Mouse (Mus musculus): ENCODE measurements around the gene Fam222b. TPM values are rescaled to one million over a fixed set of nuclear protein-coding genes. Genes with fewer than 3 reads are reported as not detected.
"Not testable (repeated sequence)": the region's sequence is repeated elsewhere in the genome, so short reads cannot be mapped to it uniquely, and the experiment has no call there.

Fam222b gene
- polyA plus RNA-seq, 1 experiment from 2014 or later, result 18.6 TPM

DNA sequence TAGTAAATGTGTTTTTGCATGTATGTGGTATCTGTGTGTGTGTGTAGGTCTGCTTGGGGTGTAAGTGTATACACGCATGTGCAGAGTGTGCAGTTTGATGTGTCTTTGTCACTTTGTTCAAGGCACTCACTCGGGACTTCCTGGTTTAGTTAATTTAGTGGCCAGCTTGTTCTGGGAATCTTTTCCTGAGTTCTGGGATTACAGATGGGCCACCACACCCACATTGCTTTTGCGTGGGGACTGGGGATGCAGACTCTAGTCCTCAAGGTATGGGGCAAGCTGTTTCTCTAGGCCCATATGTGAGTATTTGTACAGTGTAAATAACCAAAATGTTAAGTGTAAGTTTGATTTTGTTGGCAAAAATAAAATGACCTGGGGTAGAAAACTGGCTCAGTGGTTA, 39.9 kb downstream of the Fam222b start:
- in situ Hi-C loops (cut with MboI; ENCODE audit: low pct_unique_long_range_greater_than_20kb), result no loop called here
- TF ChIP-seq CTCF (IDR thresholded peaks at IDR 0.05), result no peak
- ChIA-PET CTCF (interaction anchor here (0.7 to 2.0 kb wide), 4 partner anchors 9 to 15 kb away, joined by 3 to 8 read pairs (median 6); no protein-coding TSS in a partner anchor), POLR2A (no interaction called here)
- no peak for ATAC-seq
- H3K27me3 ChIP-seq, result no peaks in the 10 kb centered on the region
- DNase-seq (ENCODE audit: low read depth, low spot score), result no peak

DNA sequence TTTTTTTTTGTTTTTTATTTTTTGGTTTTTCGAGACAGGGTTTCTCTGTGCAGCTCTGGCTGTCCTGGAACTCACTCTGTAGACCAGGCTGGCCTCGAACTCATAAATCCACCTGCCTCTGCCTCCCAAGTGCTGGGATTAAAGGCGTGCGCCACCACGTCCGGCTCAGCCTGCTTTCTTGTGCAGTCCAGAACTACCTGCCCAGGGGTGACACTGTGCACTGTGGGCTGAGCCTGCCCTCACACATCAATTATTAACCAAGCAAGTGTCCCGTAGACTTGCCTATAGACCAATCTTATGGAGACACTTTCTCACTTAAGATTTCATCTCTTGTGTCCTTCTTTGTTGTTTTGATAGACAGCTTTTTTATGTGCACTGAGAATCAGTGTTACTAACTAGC, 40.9 kb downstream of the Fam222b start:
- POLR2A ChIA-PET; H3K27me3 ChIP-seq; in situ Hi-C loops (cut with MboI; ENCODE audit: low pct_unique_long_range_greater_than_20kb); DNase-seq (ENCODE audit: low read depth, low spot score); ATAC-seq: not testable (repeated sequence)
- CTCF ChIA-PET, result interaction anchor here (1.0 kb wide), 1 partner anchor 14 kb away, joined by 3 read pairs; no protein-coding TSS in a partner anchor

DNA sequence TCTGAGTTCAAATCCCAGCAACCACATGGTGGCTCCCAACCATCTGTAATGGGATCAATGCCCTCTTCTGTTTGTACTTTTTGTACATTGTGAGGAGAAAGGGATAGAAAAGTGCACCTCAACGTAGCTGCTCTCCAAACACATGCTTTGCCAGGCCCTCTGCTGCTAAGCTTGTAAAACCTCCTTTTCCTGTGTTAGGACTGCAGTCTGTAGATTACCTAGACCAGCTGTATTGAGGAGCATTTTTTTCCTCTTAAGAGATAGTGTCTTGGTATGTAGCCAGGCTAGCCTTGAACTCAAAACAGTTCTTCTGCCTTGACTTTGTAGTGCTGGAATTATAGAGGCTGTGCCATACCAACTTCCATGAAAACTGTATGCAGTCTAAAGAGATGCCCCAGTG, 41.7 kb downstream of the Fam222b start:
- no peak for DNase-seq (ENCODE audit: low read depth, low spot score)
- ATAC-seq, result no peak
- ChIA-PET CTCF (interaction anchor here (0.7 to 1.0 kb wide), 3 partner anchors 9 to 16 kb away, joined by 3 to 4 read pairs (median 4); no protein-coding TSS in a partner anchor), POLR2A (no interaction called here)
- in situ Hi-C loops (cut with MboI; ENCODE audit: low pct_unique_long_range_greater_than_20kb), result no loop called here
- H3K27me3 ChIP-seq, result no peaks in the 10 kb centered on the region
- no peak for TF ChIP-seq CTCF (IDR thresholded peaks at IDR 0.05)

GRCm38 (mm10) chr11:78137584-78137983, 43.1 kb downstream of the Fam222b start:
- DNase-seq (ENCODE audit: low read depth, low spot score), result no peak
- no peaks in the 10 kb centered on the region for H3K27me3 ChIP-seq
- no peak for TF ChIP-seq CTCF (IDR thresholded peaks at IDR 0.05)
- ATAC-seq, result no peak
- POLR2A ChIA-PET, result no interaction called here
- CTCF ChIA-PET, result interaction anchor here (1.7 kb wide), 1 partner anchor 12 kb away, joined by 4 read pairs; no protein-coding TSS in a partner anchor
- in situ Hi-C loops (cut with MboI; ENCODE audit: low pct_unique_long_range_greater_than_20kb), result no loop called here

DNA sequence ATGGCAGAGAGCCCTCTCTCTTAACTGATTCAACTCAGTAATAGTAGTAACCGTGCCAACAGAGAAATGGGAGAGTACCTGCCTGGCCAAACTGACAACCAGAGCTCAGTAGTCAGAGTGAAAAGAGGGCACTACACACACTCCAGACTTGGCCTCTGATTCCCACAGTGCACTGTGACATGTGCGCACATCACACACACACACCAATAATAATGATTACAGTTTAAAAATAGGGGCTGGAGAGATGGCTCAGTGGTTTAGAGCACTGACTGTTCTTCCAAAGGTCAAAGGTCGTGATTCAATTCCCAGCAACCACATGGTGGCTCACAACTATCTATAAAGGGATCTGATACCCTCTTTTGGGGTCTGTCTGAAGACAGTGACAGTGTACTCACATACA, 43.6 kb downstream of the Fam222b start:
- TF ChIP-seq CTCF (IDR thresholded peaks at IDR 0.05), result no peak
- in situ Hi-C loops (cut with MboI; ENCODE audit: low pct_unique_long_range_greater_than_20kb), result no loop called here
- ChIA-PET POLR2A (no interaction called here), CTCF (interaction anchor here (1.7 kb wide), 1 partner anchor 13 kb away, joined by 4 read pairs; no protein-coding TSS in a partner anchor)
- ATAC-seq, result no peak
- no peaks in the 10 kb centered on the region for H3K27me3 ChIP-seq
- no peak for DNase-seq (ENCODE audit: low read depth, low spot score)

DNA sequence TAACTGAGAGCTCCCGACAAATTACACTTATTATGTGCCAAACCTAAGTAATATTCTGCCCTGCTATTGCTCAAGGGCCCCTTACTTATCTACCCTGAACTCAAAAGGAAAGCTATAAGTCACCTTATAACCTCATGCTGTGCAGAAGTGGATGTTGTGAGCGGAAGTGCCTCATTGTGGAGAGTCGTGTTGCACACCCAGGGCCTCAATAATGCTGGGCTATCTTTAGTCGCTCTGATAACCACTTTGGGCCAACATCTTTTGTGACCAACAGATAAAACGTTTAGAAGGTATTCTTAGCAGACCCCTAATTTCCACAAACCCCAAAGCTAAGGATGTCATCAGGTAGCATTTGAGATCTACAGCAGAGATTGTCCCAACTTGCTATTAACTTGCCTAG, 46.2 kb downstream of the Fam222b start:
- ATAC-seq (no peak), DNase-seq (ENCODE audit: low read depth, low spot score) (no peak)
- in situ Hi-C loops (cut with MboI; ENCODE audit: low pct_unique_long_range_greater_than_20kb), result no loop called here
- no peaks in the 10 kb centered on the region for H3K27me3 ChIP-seq
- POLR2A ChIA-PET, result no interaction called here
- CTCF ChIA-PET, result interaction anchor here (0.8 kb wide), 1 partner anchor 9 kb away, joined by 3 read pairs; no protein-coding TSS in a partner anchor
- no peak for TF ChIP-seq CTCF (IDR thresholded peaks at IDR 0.05)

DNA sequence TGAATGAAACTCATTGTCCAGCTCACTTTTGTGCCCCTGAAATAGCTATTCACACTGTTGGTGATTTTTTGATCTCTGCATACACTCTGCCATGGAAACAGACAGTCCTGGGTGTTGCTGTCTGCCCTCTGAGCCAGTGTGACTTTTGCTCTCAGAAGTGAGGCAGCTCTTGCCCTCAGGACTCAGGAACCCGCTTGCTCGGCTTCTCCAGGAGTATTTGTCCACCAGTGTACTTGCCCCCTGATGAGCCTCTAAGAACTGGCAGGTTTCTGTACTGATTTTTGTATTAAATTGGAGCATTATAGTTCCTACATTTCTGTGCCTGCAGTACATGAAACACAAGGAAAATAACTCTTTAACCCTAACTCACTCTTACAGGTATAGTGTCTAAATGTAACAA, 49.1 kb downstream of the Fam222b start:
- DNase-seq (ENCODE audit: low read depth, low spot score) (no peak), ATAC-seq (no peak)
- CTCF ChIA-PET, result interaction anchor here (1.0 to 2.1 kb wide), 5 partner anchors 9 to 63 kb away, joined by 3 to 8 read pairs (median 3); partner anchors contain the start of gene Eral1
- POLR2A ChIA-PET, result interaction anchor here (1.0 kb wide), 1 partner anchor 18 kb away, joined by 3 read pairs; no protein-coding TSS in a partner anchor
- no peak for TF ChIP-seq CTCF (IDR thresholded peaks at IDR 0.05)
- no peaks in the 10 kb centered on the region for H3K27me3 ChIP-seq
- in situ Hi-C loops (cut with MboI; ENCODE audit: low pct_unique_long_range_greater_than_20kb), result no loop called here

DNA sequence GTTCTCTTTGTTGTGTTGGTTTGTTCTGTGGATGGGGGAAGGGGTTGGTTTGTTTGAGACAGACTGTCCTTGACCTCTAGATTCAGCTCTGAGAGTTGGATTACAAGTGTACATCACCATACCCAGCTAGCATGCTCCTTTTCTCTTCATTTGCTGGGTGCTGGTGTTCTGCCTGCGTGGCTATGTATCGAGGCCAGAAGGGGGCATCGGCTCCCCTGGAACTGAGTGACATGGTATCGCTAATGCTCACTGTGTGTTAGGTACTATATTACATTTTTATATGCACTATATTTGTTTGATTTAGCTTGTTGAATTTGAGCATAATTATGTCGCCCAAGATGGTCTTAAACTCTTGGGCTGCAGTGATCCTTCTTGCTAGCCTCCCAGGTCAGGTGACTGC, 51.7 kb downstream of the Fam222b start:
- ATAC-seq, result no peak
- in situ Hi-C loops (cut with MboI; ENCODE audit: low pct_unique_long_range_greater_than_20kb), result no loop called here

GRCm38 (mm10) chr11:78146707-78147543, 52.5 kb downstream of the Fam222b start:
- DNase-seq (ENCODE audit: low read depth, low spot score) (no peak), ATAC-seq (no peak)
- no peaks in the 10 kb centered on the region for H3K27me3 ChIP-seq
- CTCF ChIA-PET, result interaction anchor here (1.4 to 1.8 kb wide), 2 partner anchors 12 to 30 kb away, joined by 3 to 4 read pairs; no protein-coding TSS in a partner anchor
- no peak for TF ChIP-seq CTCF (IDR thresholded peaks at IDR 0.05)
- POLR2A ChIA-PET, result no interaction called here
- in situ Hi-C loops (cut with MboI; ENCODE audit: low pct_unique_long_range_greater_than_20kb), result no loop called here

More for the DNA sequence above, 51.7 kb downstream of the Fam222b start:
- DNase-seq (ENCODE audit: low read depth, low spot score), result no peak
- ChIA-PET POLR2A (no interaction called here), CTCF (interaction anchor here (1.3 to 1.8 kb wide), 3 partner anchors 10 to 31 kb away, joined by 3 to 4 read pairs (median 4); no protein-coding TSS in a partner anchor)
- H3K27me3 ChIP-seq, result no peaks in the 10 kb centered on the region
- no peak for TF ChIP-seq CTCF (IDR thresholded peaks at IDR 0.05)

DNA sequence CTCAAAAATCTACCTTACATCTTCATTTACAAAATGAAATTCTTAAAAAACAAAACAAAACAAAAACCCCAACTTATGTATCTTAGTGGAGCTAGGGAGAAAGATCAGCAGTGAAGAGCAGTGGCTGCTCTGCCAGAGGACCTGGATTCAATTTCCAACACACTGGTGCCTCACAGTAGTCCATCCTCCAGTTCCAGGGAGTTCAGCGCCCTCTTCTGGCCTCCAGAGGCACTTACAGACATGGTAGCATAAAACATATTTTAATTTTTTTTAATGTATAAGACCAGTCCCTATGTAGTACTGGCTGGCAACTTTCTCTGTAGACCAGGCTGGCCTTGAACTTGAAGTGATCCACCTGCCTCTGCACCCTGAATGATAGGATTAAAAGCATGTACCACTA, 56.7 kb downstream of the Fam222b start:
- TF ChIP-seq CTCF (IDR thresholded peaks at IDR 0.05), result peak; percentile 81
- ChIA-PET POLR2A (interaction anchor here (1.3 kb wide), 1 partner anchor 107 kb away, joined by 5 read pairs; no protein-coding TSS in a partner anchor), CTCF (interaction anchor here (1.0 to 1.5 kb wide), 4 partner anchors 15 to 36 kb away, joined by 3 to 4 read pairs (median 4); no protein-coding TSS in a partner anchor)
- in situ Hi-C loops (cut with MboI; ENCODE audit: low pct_unique_long_range_greater_than_20kb), result no loop called here
- no peaks in the 10 kb centered on the region for H3K27me3 ChIP-seq
- ATAC-seq, result no peak
- no peak for DNase-seq (ENCODE audit: low read depth, low spot score)

All from Patski (cell line).